Mouse (Mus musculus) liver, embryonic 12.5 days (tissue): ENCODE measurements around the gene Gm9999. TPM values are rescaled to one million over a fixed set of nuclear protein-coding genes. Genes with fewer than 3 reads are reported as not detected.

Experiments used
- ATAC-seq: fragments of 200-750 bp; cut with Nextera tagmentation; 2 replicates; pipeline ENCODE4 v1.8.0; 2017; ENCODE audit warnings: moderate number of reproducible peaks, mild to moderate bottlenecking, moderate library complexity
- H3K27ac ChIP-seq: fragments of 300-500 bp; sonication (generic); 2 replicates; pipeline ENCODE4 v1.5.1; 2016; ENCODE audit warnings: mild to moderate bottlenecking
- H3K27me3 ChIP-seq: fragments of 300-500 bp; sonication (generic); replicated peaks from 2 replicates; pipeline ENCODE4 v1.6.1; 2016; ENCODE audit warnings: mild to moderate bottlenecking, moderate library complexity
- H3K36me3 ChIP-seq: fragments of 300-500 bp; sonication (generic); 2 replicates; pipeline ENCODE4 v1.6.1; 2016; ENCODE audit warnings: mild to moderate bottlenecking, moderate library complexity
- H3K4me1 ChIP-seq: fragments of 300-500 bp; sonication (generic); 2 replicates; pipeline ENCODE4 v1.6.1; 2016
- H3K4me2 ChIP-seq: fragments of 300-500 bp; sonication (generic); 2 replicates; pipeline ENCODE4 v1.6.1; 2016; ENCODE audit warnings: mild to moderate bottlenecking, moderate library complexity
- H3K4me3 ChIP-seq: fragments of 300-500 bp; sonication (generic); 2 replicates; pipeline ENCODE4 v1.5.1; 2016; ENCODE audit warnings: mild to moderate bottlenecking, moderate library complexity
- H3K9ac ChIP-seq: fragments of 300-500 bp; sonication (generic); 2 replicates; pipeline ENCODE4 v1.6.1; 2016; ENCODE audit warnings: mild to moderate bottlenecking, moderate library complexity
- H3K9me3 ChIP-seq: fragments of 300-500 bp; sonication (generic); replicated peaks from 2 replicates; pipeline ENCODE4 v1.6.1; 2016; ENCODE audit warnings: mild to moderate bottlenecking, moderate library complexity
- WGBS: fragments of 180-500 bp; shearing (Covaris S2); methylation state at CpG from one replicate; pipeline ENCODE4 v1.1.7; 2016; ENCODE audit not compliant: insufficient replicate concordance; 5-methylcytosine and 5-hydroxymethylcytosine counted together
- polyA plus RNA-seq: library from polyadenylated mRNA; unstranded; fragments of >200 nt; fragmentation: Nextera tagmentation; extraction: Ambion mirVana; gene quantifications from 2 replicates; pipeline ENCODE4 v1.2.1, GENCODE M21; 2016

The Gm9999 gene
- not detected in 2 replicates for polyA plus RNA-seq

- no peaks in the 10 kb centered on the region for H3K36me3 ChIP-seq
- no peak for ATAC-seq
- no peaks in the 10 kb centered on the region for H3K9me3 ChIP-seq
- H3K4me1 ChIP-seq: peaks cover 10% of the 10 kb centered on the region
- H3K27me3 ChIP-seq: peaks cover 10% of the 10 kb centered on the region; the same call in 1 of the 2 replicates
- 65% methylated on average over 3 of the region's 3 CpGs for WGBS
- no peak within 1 kb of the TSS for H3K4me3 ChIP-seq
- H3K9ac ChIP-seq: no peak within 1 kb of the TSS
- H3K27ac ChIP-seq: no peak within 1 kb of the TSS
- no peak within 1 kb of the TSS for H3K4me2 ChIP-seq
Observed at GRCm38 (mm10) chr7:46983280-46983679, at the start of gene Gm9999. Gene Gm9999, plus strand, starts transcription at chr7:46983580.

GRCm38 (mm10) chr7:46934788-46935187, 48.6 kb upstream of the Gm9999 start:
- ATAC-seq: no peak
- no peak overlapping the region for H3K4me2 ChIP-seq
- no peaks in the 10 kb centered on the region for H3K4me1 ChIP-seq
- 64% methylated on average over 8 of the region's 8 CpGs for WGBS
- no peaks in the 10 kb centered on the region for H3K9me3 ChIP-seq
- peaks cover 77% of the 10 kb centered on the region for H3K36me3 ChIP-seq
- H3K4me3 ChIP-seq: no peak overlapping the region
- H3K9ac ChIP-seq: no peak overlapping the region
- no peak overlapping the region for H3K27ac ChIP-seq
- H3K27me3 ChIP-seq: no peaks in the 10 kb centered on the region

DNA sequence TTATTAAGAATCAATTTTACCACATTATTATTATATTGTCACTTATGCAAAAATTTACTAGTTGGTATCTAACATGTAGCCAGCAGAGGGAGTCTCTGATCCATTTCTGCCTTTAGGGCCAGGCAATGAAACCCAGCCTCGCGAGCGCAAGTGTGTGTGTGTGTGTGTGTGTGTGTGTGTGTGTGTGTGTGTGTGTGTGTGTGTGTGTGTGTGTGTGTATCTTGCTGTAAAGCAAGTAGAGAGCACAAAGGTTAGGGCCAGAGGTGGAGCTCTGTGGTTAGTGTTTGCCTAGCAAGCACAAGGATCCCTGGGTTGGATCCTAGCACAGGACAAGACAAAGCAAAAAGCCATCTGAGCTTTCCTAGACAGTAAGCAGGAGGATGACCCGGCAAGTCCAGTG, 47.5 kb upstream of the Gm9999 start:
- Histone ChIP-seq H3K4me2 (no peak overlapping the region), H3K9ac (no peak overlapping the region), H3K27ac (no peak overlapping the region), H3K4me1 (peaks cover 3% of the 10 kb centered on the region; the same call in 1 of the 2 replicates), H3K36me3 (peaks cover 79% of the 10 kb centered on the region), H3K4me3 (no peak overlapping the region), H3K9me3 (no peaks in the 10 kb centered on the region), H3K27me3 (no peaks in the 10 kb centered on the region)
- 0 out of 2 replicates have a peak, but pooled peaks have one; percentile 37 for ATAC-seq
- 71% methylated on average over 4 of the region's 4 CpGs for WGBS

- Histone ChIP-seq H3K4me1 (peaks cover 34% of the 10 kb centered on the region), H3K4me2 (peak within 1 kb of the TSS; percentile 79), H3K9me3 (no peaks in the 10 kb centered on the region), H3K36me3 (peaks cover 29% of the 10 kb centered on the region), H3K4me3 (peak within 1 kb of the TSS; percentile 94), H3K9ac (peak within 1 kb of the TSS; percentile 89), H3K27me3 (peaks cover 16% of the 10 kb centered on the region), H3K27ac (peak within 1 kb of the TSS; percentile 75)
- peak; percentile 96 for ATAC-seq
- WGBS: under 1% methylated on average over 51 of the region's 51 CpGs
Observed at GRCm38 (mm10) chr7:46957831-46958691, 25.3 kb upstream of the Gm9999 start, which contains the start of gene Uevld. Gene Uevld, minus strand, starts transcription at chr7:46958527.

DNA sequence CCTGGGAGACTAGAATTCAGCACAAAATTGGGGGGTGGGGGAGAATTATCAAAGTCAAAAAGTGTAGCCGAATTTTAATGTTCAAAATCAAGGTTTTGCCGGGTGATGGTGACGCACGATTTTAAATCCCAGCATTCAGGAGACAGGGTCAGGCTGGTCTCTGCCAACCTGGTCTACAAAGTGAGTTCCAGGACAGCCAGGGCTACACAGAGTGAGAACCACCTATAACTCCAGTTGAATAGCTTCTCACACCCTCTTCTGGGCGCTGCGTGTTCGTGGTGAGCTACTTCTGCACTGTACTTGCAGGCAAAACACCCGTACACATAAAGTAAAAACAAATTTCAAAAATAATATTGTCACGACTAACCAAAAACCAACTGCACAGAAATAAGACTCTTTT, 24.5 kb upstream of the Gm9999 start:
- no peak overlapping the region for H3K27ac ChIP-seq
- ATAC-seq: no peak
- peak overlapping the region; percentile 79 for H3K4me2 ChIP-seq
- peak overlapping the region; percentile 94 for H3K4me3 ChIP-seq
- peaks cover 41% of the 10 kb centered on the region for H3K4me1 ChIP-seq
- H3K9ac ChIP-seq: peak overlapping the region; percentile 89
- H3K27me3 ChIP-seq: peaks cover 16% of the 10 kb centered on the region
- H3K9me3 ChIP-seq: no peaks in the 10 kb centered on the region
- peaks cover 21% of the 10 kb centered on the region for H3K36me3 ChIP-seq
- 16% methylated on average over 9 of the region's 9 CpGs for WGBS

DNA sequence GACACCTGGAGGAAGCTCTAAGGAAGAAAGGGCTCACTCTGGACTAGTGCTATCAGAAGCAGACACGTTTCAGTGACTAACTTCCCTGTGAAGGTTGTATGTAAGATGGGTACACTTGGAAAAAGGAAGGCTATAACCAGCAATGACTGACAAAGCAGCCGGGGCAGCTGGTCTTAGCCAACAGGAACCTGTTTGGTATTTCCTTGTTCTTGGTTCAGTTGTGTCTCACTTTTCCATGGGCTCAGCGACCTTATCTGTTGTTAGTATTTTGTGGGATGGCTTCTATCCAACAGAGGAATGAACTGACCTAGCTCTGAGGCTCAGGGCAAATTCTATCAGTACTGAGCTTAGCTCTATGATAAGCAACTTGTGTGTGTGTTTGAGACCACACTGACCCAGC, 22.4 kb upstream of the Gm9999 start:
- no peaks in the 10 kb centered on the region for H3K9me3 ChIP-seq
- H3K4me2 ChIP-seq: no peak overlapping the region
- no peak overlapping the region for H3K4me3 ChIP-seq
- no peak for ATAC-seq
- peaks cover 16% of the 10 kb centered on the region for H3K27me3 ChIP-seq
- WGBS: 39% methylated on average over 3 of the region's 3 CpGs
- H3K27ac ChIP-seq: no peak overlapping the region
- H3K9ac ChIP-seq: no peak overlapping the region
- 0 out of 2 replicates have a peak, but pooled peaks cover 4% of the 10 kb centered on the region for H3K36me3 ChIP-seq
- H3K4me1 ChIP-seq: peaks cover 41% of the 10 kb centered on the region

- no peak overlapping the region for H3K9ac ChIP-seq
- no peak for ATAC-seq
- no peak overlapping the region for H3K4me3 ChIP-seq
- H3K27ac ChIP-seq: no peak overlapping the region
- H3K27me3 ChIP-seq: peaks cover 16% of the 10 kb centered on the region
- H3K4me2 ChIP-seq: no peak overlapping the region
- peaks cover 29% of the 10 kb centered on the region for H3K4me1 ChIP-seq
- no peaks in the 10 kb centered on the region for H3K9me3 ChIP-seq
- no peaks in the 10 kb centered on the region for H3K36me3 ChIP-seq
Observed at GRCm38 (mm10) chr7:46962132-46962531, 21.2 kb upstream of the Gm9999 start.

- Histone ChIP-seq H3K27me3 (peaks cover 16% of the 10 kb centered on the region), H3K4me3 (no peak overlapping the region), H3K4me1 (peaks cover 22% of the 10 kb centered on the region), H3K36me3 (no peaks in the 10 kb centered on the region), H3K27ac (no peak overlapping the region), H3K9me3 (no peaks in the 10 kb centered on the region), H3K4me2 (0 out of 2 replicates have a peak overlapping the region, but pooled peaks have one; percentile 10), H3K9ac (no peak overlapping the region)
- WGBS: 1% methylated on average over 9 of the region's 9 CpGs
- peak; percentile 29; the same call in 1 of the 2 replicates for ATAC-seq
Observed at GRCm38 (mm10) chr7:46962806-46963618, 20.4 kb upstream of the Gm9999 start.

DNA sequence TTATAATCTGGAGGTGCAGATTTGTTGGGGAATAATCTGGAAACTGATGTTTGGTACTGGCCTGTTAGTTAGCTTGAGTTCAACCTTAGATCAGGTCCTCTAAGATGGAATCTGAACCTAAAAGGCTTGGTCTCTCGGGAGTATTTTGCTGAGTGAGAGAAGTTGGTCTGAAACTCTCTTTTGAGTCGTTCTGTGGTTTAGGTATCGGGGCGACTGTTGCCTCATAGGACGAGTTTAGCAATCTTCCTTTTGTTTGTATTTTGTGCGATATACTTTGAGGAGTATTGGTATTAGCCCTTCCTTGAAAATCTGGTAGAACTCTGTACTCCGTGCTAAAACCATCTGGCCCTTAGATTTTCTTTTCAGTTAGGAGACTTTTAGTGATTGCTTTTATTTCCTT, 19.3 kb upstream of the Gm9999 start:
- Histone ChIP-seq H3K4me1 (peaks cover 16% of the 10 kb centered on the region), H3K9ac (no peak overlapping the region), H3K27me3 (peaks cover 16% of the 10 kb centered on the region), H3K4me3 (no peak overlapping the region), H3K4me2 (no peak overlapping the region), H3K36me3 (no peaks in the 10 kb centered on the region), H3K9me3 (no peaks in the 10 kb centered on the region), H3K27ac (no peak overlapping the region)
- WGBS: 62% methylated on average over 7 of the region's 7 CpGs
- ATAC-seq: no peak

DNA sequence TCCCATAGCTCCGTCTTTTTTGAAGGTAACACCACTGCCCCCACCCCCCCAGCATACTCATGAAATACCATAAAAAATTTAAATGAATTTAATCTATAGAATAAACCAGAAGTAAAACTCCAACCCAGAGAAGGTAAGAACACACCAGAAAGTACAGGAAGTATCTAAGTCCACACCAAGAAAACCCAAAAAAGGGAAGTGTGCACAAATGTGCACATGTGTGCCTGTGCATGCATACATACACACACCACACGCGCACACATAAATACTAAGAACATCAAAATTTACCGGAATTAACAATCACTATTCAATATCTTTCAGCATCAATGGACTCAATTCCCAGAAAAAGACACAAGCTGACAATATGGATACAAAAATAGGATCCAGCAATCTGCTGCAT, 13.5 kb upstream of the Gm9999 start:
- Histone ChIP-seq H3K4me3 (no peak overlapping the region), H3K9me3 (no peaks in the 10 kb centered on the region), H3K27me3 (no peaks in the 10 kb centered on the region), H3K36me3 (no peaks in the 10 kb centered on the region), H3K9ac (no peak overlapping the region), H3K4me1 (peaks cover 12% of the 10 kb centered on the region), H3K27ac (no peak overlapping the region), H3K4me2 (no peak overlapping the region)
- ATAC-seq: no peak
- WGBS: 83% methylated on average over 4 of the region's 4 CpGs

GRCm38 (mm10) chr7:46974648-46975047, 8.7 kb upstream of the Gm9999 start:
- ATAC-seq: peak; percentile 54; the same call in 1 of the 2 replicates
- 66% methylated on average over 4 of the region's 4 CpGs for WGBS

DNA sequence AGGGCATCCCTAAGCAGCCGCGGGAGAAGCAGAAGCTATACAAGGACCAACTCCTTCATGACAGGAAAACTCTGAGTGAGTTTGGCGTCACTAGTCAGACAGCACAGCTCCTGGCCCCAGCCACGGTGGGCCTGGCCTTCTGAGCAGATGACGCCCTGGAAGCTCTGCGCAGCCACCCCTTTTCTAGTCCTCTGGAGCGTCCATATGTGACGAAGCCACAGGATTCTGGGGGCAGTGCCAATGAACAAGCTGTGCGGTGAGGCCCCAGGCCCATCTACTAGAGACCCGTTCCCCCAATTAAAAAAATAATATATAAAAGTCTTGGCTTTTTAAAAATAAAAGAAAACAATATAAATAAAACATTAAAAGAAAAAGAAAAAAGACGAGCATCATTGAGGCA, 7.9 kb upstream of the Gm9999 start:
- Histone ChIP-seq H3K4me3 (no peak overlapping the region), H3K4me1 (peaks cover 12% of the 10 kb centered on the region), H3K9me3 (no peaks in the 10 kb centered on the region), H3K36me3 (no peaks in the 10 kb centered on the region), H3K27ac (no peak overlapping the region), H3K27me3 (no peaks in the 10 kb centered on the region), H3K9ac (no peak overlapping the region), H3K4me2 (no peak overlapping the region)
- WGBS: 80% methylated on average over 11 of the region's 11 CpGs
- ATAC-seq: no peak

More at GRCm38 (mm10) chr7:46974648-46975047, 8.7 kb upstream of the Gm9999 start:
- Histone ChIP-seq H3K9ac (no peak overlapping the region), H3K36me3 (no peaks in the 10 kb centered on the region), H3K27me3 (no peaks in the 10 kb centered on the region), H3K27ac (no peak overlapping the region), H3K4me3 (no peak overlapping the region), H3K4me1 (peaks cover 12% of the 10 kb centered on the region), H3K4me2 (no peak overlapping the region), H3K9me3 (no peaks in the 10 kb centered on the region)
